Mouse (Mus musculus) CD4-positive helper T cell, adult 2 months (primary cell): Measurements from ENCODE around the gene Sipa1l3.

Experiments
- DNase-seq: peaks from one replicate; pipeline ENCODE4 v3.0.0-alpha.2; 2012; ENCODE audit warnings: low read depth, missing footprints, low spot score

The Sipa1l3 gene

DNA sequence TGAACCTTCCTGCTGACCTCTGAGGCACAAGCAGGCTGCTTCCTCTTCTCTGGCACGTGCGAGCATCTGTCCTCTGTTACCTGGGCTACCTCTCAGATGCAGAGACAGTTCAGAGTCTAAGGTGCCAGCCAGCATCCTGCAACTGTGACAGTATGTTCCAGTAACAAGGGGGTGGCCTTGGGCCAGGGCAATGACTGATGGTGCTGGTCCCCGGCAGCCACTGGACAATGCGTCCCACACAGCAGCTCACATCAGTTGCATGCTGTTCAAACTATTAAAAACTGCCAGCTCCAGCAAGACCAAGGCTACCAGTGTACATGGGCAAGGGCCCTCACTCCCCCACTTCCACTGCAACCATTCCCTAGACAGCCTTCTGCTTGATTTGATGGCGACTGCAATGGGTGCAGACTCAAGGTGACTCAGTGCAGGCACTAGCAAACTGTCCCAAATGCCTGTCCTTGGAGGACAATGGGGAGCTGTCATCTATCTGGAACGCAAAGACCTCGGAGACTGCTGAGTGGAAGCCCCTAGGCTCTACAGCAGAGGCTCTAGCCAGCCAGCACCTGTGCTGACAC is 136.9 kb downstream of the Sipa1l3 start:
- DNase-seq = no peak

DNA sequence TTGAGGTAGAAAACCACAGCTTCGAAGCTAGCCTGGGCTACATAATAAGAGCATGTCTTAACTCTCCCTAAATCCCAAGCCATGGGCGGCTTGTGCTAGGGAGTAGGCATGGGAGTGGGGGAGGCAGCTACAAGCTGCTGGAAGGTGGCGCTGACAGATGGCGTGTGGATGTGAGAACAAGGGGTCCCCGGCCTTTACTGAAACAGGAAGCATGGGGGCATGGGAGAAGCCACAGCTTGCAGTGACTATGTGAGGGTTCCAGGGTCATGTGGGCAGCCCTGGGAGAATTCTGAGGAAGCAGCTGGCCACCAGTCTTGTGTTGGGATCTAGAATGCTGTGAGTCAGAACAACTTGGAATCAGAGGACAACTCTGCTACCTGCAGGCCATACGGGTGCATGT is 144.4 kb downstream of the Sipa1l3 start:
- DNase-seq = no peak

DNA sequence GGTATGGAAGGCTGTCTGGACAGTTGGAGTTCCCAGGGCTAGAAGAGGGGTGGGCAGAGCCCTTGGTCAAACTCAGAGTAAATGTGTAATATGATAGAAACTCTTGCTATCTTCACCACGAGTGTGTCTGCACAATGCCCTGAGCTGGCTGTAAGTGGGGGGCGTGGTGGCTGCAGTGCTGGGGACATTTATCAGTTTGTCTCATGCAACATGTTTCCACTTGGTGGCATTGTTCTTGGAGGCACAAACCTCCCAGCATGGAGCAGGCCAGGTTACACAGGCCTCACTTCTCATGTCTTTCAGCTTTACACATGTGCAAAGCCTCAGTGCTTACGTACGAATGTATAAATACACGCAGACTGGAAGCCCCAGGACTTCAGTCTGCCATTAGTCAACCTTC is 146.3 kb downstream of the Sipa1l3 start:
- DNase-seq = no peak

DNA sequence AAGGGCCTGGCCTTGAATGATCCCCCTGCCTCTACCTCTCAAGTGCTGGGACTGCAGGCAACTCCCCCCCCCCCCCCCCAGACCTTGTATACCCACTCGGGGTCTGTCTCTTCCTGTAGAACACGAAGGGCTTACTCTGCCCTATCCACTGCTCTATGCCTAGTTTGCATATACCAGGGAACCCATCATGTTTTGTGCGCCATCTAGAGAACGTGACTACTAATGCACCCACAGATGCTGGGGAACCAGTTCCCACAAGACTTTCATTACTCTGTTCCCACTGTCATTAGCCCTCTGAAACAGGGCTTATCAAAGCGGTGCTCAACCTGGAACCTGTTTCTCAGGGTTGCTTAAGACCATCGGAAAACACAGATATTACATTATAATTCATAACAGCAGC is 148.4 kb downstream of the Sipa1l3 start:
- DNase-seq = no peak

GRCm38 (mm10) chr7:29368004-29368320 is 150.5 kb downstream of the Sipa1l3 start:
- no peak for DNase-seq

DNA sequence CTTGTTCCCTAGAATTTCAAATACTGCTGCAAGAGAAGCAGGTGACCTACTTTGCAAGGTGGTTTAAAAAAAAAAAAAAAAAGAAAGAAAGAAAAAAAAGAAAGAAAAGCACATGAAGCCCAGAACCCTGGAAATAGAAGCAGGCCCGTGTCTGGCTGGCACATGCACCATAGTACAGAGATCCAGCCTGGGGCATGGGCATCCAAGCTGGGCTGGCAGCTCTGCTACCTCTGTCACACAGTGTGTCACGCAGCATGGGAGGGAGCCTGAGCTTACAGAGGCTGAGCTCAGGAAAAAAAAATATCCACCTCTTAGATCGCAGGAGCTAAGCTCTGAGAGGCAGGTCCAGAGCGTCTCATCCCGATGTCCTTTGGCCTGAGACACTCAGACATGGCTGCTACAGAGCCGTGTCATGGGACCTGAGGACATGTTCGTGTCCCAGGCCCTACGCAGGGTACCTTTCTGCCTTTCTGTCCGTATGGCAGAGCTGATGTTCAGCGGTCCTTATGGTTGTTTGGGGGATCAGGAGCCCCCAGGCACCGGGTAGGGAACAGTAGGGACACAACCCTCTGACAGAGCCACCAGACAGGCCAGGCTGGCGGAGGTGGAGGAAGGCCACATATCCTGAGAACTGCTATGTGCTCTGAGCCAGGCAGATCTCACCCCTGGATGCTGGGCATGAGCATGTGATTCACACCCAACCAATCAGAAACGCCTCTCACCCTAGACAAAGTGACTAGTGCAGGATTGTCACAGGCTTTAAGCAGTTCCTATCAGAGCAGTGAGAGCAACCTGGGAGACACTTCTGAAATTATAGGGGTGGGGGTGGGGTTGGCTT is 151.1 kb downstream of the Sipa1l3 start:
- DNase-seq = no peak

DNA sequence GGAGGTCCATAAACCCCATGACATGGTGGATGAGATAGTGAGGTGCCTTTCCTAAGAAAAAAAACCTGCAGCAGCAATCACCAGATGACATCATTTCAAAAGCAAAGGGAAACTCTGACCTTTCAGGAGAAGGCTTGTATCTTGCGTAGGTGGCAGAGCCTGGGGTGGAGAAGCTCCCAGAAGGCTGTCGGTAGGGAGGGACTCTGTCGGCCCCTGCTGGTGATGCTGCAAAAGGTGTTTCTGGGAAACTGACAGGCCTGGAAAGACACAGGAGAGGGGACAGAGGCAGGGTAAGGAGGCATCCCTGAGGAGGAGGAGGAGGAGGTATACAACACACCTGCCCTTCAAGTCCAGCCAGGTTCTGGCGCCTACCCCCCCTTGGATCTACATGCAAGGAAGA is 154.4 kb downstream of the Sipa1l3 start:
- peak; percentile 16 for DNase-seq

DNA sequence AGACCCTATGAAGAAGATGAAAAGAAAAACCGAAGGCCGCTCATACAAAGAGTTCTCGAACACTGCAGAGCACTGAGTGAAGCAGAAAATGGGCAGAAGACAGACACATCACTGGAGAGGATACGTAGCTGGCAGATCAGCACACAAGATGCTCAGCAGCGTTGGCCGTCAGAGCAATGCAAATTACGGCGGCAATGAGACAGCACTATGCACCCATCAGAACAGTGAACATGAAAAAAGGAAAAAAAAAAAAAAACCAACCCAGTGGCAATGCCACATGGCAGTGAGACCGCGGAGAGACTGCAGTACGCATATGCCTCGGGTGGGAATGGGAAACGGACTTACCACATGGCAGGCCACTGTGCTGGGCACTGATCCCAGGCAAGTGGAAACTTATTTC is 156.9 kb downstream of the Sipa1l3 start:
- no peak for DNase-seq

DNA sequence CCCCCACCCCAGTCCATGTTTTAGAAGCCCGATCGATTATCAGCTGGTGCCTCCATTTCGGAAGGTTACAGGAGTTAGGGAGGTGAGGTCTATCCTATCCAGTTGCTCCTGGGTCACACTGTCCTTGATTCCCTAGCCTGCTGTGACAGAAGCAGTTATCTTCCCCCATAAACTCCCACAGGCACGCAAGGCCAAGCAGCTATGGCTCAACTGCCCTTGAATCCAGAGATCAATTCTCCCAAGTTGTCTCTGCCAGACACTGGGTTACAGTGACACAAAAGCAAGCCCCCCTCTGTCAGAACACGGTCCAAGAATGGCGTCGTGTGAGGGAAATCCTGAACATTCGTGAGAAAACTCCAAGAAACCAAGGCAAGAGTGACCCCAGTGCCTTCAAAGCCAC is 163.0 kb downstream of the Sipa1l3 start:
- DNase-seq = no peak

- DNase-seq = no peak
Observed at GRCm38 (mm10) chr7:29354161-29354560, 164.3 kb downstream of the Sipa1l3 start.

- DNase-seq = no peak
Observed at GRCm38 (mm10) chr7:29352246-29352645, 166.2 kb downstream of the Sipa1l3 start.

DNA sequence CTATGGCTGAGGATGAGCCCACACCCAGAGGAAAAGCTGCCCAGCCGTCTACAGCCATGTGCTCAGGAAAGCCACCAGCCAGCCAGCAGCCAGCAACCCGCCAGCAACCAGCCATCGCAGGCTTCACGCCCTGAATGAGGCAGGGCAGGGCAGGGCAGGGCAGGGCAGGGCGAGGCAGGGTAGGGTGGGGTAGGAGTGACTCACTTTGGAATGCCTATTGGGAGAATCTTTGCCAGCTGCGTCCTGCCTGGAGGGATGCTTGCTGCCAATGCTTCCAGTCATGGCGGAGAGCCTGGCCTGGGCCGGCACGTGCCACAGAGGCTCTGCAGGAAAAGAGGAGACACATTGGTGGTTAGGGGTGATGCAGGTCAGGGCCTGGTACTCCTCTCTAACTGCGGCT is 168.0 kb downstream of the Sipa1l3 start:
- DNase-seq = no peak

DNA sequence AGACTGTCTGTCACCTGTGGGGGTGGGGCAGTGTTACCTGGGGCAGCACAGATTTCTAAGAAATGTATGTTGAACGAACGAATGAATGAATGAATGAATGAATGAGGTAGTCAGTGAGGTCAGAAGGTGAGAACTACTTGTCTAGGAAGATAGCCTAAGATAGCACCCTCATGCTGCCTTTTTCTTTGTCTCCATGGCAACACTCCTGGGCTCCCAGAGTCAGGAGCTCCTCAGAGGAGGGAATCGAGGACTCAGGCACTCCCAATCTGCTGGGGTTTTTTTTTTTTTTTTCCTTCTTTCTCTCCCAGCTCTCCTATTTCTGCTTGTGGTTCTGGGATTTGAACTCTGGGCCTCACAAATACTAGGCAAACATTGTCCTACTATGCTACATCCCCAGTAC is 172.2 kb downstream of the Sipa1l3 start:
- no peak for DNase-seq

- DNase-seq = no peak
Observed at GRCm38 (mm10) chr7:29345534-29345933, 172.9 kb downstream of the Sipa1l3 start.

GRCm38 (mm10) chr7:29343746-29344145 is 174.7 kb downstream of the Sipa1l3 start:
- no peak for DNase-seq

DNA sequence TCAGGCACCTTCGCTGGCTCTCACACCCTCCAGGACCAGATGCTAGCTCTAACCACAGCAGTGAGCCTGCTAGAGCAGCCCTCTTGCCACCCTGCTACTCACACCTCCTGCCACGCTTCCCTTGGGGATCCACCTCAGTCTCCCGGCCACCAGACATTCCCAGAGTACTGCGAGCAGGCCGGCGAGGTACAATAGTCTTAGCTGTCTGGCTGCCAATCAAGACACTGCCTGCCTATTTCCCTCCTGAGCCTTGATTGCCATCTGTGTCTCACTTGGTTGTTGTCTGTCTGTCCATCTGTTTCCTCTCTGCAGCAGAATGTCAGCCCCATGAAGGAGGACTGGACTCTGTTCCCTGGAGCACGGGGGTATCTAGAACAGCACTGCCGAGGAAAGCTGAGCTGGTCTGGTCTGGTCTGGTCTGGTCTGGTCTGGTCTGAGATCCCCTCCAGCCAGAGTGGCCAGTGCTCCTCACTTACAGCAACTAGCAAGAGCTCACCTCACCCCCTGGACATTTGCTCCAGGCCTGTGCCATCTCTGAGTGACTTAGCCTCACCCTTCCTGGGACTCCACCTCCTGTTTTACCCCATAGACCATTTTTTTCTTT is 175.8 kb downstream of the Sipa1l3 start:
- no peak for DNase-seq

DNA sequence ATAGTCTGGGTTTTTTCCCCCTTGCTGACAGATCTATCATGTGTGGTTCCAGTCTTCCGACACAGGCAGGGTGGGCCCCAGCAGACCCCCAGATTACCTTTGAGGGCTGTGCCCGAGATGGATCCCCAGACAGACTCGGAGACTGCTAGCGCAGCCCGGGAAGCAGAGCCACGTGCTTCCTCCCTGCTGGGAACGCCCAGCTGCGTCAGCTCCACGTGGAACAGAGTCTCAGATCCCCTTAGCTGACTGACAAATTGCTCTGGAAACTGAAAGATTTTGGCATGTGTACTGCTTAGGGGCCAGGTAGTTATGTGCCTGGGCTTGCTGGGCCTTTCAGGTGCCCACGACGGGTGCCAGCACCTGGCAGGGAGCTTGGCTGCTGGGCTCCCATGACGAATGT is 176.7 kb downstream of the Sipa1l3 start:
- no peak for DNase-seq

GRCm38 (mm10) chr7:29340838-29341237 is 177.6 kb downstream of the Sipa1l3 start:
- no peak for DNase-seq

DNA sequence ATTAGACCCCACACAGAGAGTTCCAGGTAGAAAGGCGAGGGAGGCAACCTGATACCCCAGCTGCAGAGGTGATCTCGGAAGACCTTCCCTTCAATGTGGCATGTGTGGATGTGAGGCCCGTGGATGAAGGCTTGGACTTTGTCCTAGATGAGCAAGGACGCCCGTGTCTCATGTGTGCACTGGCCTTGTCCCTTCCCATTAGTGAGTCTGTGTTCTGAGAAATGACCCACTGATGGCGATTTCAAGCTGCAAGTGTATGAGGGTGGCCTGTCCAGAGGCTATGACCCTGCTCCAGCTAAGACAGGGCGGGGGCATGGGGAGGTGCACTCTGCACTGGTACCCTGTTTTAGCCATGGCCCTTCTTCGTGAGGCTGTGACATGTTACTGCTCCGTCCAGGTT is 178.2 kb downstream of the Sipa1l3 start:
- no peak for DNase-seq

DNA sequence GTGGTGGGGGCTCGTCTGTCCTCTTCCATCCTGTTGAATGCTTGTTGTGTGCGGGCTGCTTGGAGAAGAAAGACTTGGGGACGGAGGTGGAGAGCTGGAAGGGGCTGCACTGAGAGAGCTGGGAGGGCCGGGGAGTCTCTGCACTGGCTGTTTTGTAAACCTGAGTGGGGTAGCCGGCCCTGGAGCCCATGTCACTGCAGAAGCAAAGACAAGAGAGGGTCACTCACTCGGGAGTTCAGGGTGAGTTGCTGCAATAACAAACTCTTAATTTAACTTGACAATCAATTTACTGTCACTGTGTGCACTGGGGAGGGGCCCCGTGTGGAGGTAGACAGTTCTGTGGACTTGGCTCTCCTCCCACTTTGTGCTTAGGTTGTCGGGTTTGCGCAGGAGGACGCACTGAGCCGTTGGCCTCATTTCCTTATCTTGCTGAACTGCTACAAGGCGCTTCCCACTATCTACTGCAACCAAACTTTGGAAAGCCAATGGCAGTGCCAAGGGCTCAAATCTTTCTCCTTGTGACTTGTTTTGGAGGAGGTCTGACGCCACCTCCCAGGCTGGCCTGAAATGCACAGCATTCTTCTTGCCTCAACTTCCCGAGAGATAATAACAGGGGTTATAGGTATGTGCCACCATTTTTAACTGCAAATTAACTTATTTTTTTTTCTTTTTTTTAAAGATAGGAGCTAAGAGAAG is 179.3 kb downstream of the Sipa1l3 start:
- no peak for DNase-seq

- no peak for DNase-seq
Observed at GRCm38 (mm10) chr7:29338351-29338919, 180.0 kb downstream of the Sipa1l3 start.

DNA sequence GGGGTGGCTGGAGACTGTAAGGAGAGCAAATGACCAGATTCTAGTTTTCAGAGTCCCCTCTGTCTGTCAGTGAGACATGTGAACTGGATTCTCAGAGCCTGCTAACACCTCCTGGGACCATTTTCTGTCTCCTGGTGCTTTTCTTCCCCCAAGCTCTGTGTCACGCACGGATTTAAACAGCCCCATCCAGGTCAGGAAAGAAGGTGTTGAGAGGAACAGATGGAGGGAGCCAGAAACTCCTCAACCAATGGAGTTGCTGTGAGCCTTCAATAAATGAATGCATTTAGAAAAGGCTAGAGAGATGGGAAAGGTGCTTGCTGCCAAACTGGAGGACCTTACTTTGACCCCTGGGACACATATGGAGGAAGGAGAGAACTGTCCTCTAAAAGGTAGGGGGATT is 180.7 kb downstream of the Sipa1l3 start:
- no peak for DNase-seq
